Mouse (Mus musculus): ENCODE data around the gene Tom1l2.

DNA sequence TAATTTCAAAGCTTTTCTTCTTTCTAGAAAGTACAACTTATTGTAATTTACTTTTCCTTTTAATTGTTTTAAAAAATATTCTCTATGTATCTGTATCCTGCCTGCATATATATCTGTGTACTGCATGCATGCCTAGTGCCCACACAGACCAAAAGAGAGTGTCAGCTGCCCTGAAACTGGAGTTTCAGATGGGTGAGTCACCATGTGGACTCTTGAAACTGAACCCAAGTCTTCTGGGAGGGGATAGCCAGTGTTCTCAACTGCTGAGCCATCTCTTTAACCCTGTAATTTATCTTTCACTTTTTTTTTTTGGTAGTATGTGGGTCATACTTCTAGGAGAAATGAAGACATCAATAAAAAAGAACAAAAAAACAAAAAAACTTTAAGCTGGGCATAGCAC lies 29.0 kb downstream of the Tom1l2 start:
- TF ChIP-seq CTCF (IDR thresholded peaks at IDR 0.05; ENCODE audit: low read depth) = no peak
- TF ChIP-seq EP300 (IDR thresholded peaks at IDR 0.05; ENCODE audit: low read depth) = no peak
